Mouse (Mus musculus) embryonic facial prominence, embryonic 11.5 days (tissue): Measurements from ENCODE around the gene Pacrg. TPM values are rescaled to one million over a fixed set of nuclear protein-coding genes. Genes with fewer than 3 reads are reported as not detected.

Source experiments
- ATAC-seq: fragments of 200-750 bp; cut with Nextera tagmentation; replicated peaks from 2 replicates; pipeline ENCODE4 v1.8.0; 2017; ENCODE audit warnings: low read depth; ENCODE audit not compliant: insufficient number of reproducible peaks, low FRiP score, low TSS enrichment
- DNase-seq: peaks from one replicate; pipeline ENCODE4 v3.0.0-alpha.2; 2015; ENCODE audit warnings: low spot score
- H3K27ac ChIP-seq: fragments of 300-500 bp; sonication (generic); replicated peaks from 2 replicates; pipeline ENCODE4 v1.5.1; 2014; ENCODE audit warnings: mild to moderate bottlenecking, low read depth, low read length, control low read depth
- H3K27me3 ChIP-seq: fragments of 300-500 bp; sonication (generic); 2 replicates; pipeline ENCODE4 v1.6.1; 2014; ENCODE audit warnings: mild to moderate bottlenecking, low read length, moderate library complexity, mixed read lengths; ENCODE audit not compliant: control insufficient read depth, insufficient read depth
- H3K36me3 ChIP-seq: fragments of 300-500 bp; sonication (generic); replicated peaks from 2 replicates; pipeline ENCODE4 v1.6.1; 2014; ENCODE audit warnings: low read depth, mild to moderate bottlenecking, low read length, moderate library complexity, mixed read lengths; ENCODE audit not compliant: control insufficient read depth, insufficient read depth
- H3K4me1 ChIP-seq: fragments of 300-500 bp; sonication (generic); 2 replicates; pipeline ENCODE4 v1.6.1; 2014; ENCODE audit warnings: low read length, mixed read lengths; ENCODE audit not compliant: control insufficient read depth, insufficient read depth
- H3K4me2 ChIP-seq: fragments of 300-500 bp; sonication (generic); 2 replicates; pipeline ENCODE4 v1.6.1; 2014; ENCODE audit warnings: low read depth, mild to moderate bottlenecking, control low read depth, low read length, moderate library complexity
- H3K4me3 ChIP-seq: fragments of 300-500 bp; sonication (generic); 2 replicates; pipeline ENCODE4 v1.5.1; 2014; ENCODE audit warnings: low read depth, low read length, control low read depth
- H3K9ac ChIP-seq: fragments of 300-500 bp; sonication (generic); replicated peaks from 2 replicates; pipeline ENCODE4 v1.6.1; 2014; ENCODE audit warnings: mild to moderate bottlenecking, control low read depth, low read length
- H3K9me3 ChIP-seq: fragments of 300-500 bp; sonication (generic); replicated peaks from 2 replicates; pipeline ENCODE4 v1.6.1; 2016; ENCODE audit warnings: mild to moderate bottlenecking, low read length, inconsistent platforms, mixed read lengths; ENCODE audit not compliant: control insufficient read depth
- WGBS: fragments of 180-500 bp; shearing (Covaris S2); extraction: QIAGEN DNeasy Blood & Tissue Kit; methylation state at CpG from one replicate; pipeline ENCODE4 v1.1.7; 2014; 5-methylcytosine and 5-hydroxymethylcytosine counted together
- polyA plus RNA-seq: library from polyadenylated mRNA; unstranded; fragments of >200 nt; fragmentation: Nextera tagmentation; extraction: Ambion mirVana; gene quantifications from 2 replicates; pipeline ENCODE4 v1.2.1, GENCODE M21; 2014

Pacrg gene
- polyA plus RNA-seq, 1 experiment from 2014 or later = 3.0 TPM

DNA sequence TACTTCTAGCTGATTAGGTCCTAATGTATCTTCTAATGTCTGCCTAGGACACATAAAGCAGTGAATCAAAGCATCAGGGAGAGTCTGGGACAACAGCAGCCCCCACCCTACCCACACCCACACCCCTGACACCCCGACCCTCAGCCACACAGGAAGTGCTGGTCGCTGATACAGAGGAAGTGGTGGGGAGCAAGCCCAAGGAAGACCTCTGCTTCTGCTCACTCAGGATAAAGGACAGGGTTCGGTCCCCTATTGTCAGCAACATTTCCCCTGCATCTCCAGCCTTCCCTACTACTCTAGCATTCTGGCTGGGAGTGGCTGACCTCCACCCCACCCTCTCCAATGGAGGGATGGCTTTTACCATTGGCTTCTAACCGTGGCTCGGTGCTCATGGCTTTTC lies 414.8 kb downstream of the Pacrg start:
- Histone ChIP-seq H3K4me3 (no peak overlapping the region), H3K9me3 (no peaks in the 10 kb centered on the region), H3K9ac (no peak overlapping the region), H3K4me2 (no peak overlapping the region), H3K4me1 (no peaks in the 10 kb centered on the region), H3K36me3 (no peaks in the 10 kb centered on the region), H3K27me3 (no peaks in the 10 kb centered on the region), H3K27ac (no peak overlapping the region)
- DNase-seq = no peak
- no peak for ATAC-seq
- 85% methylated on average over 5 of the region's 5 CpGs for WGBS

DNA sequence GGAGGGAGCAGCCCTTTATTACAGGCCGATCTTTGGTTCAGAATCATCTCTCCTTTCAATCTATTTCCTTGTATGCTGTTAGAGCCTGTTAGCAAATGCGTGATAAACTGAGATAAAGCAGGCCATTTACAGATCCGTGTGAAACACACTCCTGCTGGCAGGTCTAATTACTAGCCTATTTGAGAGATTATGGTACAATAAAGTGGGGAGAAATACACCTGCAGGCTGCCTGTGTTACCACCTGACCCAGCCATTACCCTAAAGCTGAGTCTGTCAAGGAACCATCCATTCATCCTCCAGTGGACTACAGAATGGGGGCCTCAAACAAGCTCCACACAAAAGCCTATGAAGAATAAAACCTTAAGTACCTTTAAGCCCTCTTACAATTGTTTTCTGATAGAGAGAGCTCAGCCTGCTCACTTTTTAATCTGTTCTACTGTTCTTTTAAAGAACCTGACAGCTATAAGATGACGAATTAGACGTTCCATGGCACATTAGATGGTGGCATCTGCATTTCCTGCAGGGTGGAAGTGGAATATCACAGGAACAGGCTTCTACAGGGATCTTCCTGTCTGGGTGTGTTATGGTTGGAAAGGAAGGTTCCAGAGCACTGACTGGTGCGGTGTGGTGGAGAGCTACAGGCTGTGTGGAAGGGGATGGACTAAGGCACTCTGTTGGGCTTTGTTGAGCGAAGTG lies 422.4 kb downstream of the Pacrg start:
- DNase-seq (no peak), ATAC-seq (no peak)
- WGBS = 80% methylated on average over 7 of the region's 7 CpGs
- no peaks in the 10 kb centered on the region for H3K4me1 ChIP-seq
- H3K9ac ChIP-seq = no peak overlapping the region
- H3K4me2 ChIP-seq = no peak overlapping the region
- H3K27ac ChIP-seq = no peak overlapping the region
- H3K9me3 ChIP-seq = no peaks in the 10 kb centered on the region
- H3K36me3 ChIP-seq = no peaks in the 10 kb centered on the region
- no peak overlapping the region for H3K4me3 ChIP-seq
- no peaks in the 10 kb centered on the region for H3K27me3 ChIP-seq

DNA sequence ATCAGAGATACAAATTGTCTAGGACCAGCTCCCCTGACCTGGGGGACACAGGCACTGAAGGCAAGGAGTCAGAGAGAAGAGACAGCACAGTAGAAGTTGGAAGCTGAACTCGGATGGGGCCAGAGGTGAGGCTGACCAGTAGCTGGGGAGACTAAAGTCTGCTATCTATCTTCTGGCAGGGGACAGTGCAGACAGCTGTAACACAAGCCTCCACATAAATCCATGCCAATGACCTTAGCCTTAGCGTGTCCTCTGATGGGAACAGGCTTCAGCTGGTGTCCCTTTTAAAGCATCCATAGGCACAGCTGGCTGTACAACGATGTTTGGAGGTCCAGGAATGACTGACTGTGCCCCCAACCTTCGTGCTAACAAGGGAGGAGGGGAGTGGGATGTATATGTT lies 423.1 kb downstream of the Pacrg start:
- Histone ChIP-seq H3K9ac (no peak overlapping the region), H3K9me3 (no peaks in the 10 kb centered on the region), H3K4me2 (no peak overlapping the region), H3K4me1 (no peaks in the 10 kb centered on the region), H3K36me3 (no peaks in the 10 kb centered on the region), H3K27me3 (no peaks in the 10 kb centered on the region), H3K4me3 (no peak overlapping the region), H3K27ac (no peak overlapping the region)
- no peak for DNase-seq
- WGBS = 73% methylated on average over 4 of the region's 4 CpGs
- no peak for ATAC-seq

DNA sequence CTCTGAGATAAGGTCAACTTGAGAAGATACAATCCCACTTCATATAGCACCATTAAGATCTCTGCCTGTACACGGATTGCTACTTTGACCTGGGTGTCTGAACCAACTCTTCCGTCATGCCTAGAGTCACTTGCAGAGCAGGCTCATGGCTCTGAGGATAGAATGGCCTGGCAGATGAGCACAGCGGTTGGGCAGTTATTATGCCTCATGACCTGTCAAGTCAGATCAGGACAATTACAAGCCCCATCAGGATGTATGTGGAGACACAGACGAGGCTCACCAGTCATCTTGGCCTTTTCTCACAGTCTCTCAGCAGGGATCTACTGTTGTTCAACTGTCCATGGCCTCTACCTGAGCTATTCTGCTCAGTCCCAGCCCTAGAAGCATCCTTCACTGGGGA lies 424.0 kb downstream of the Pacrg start:
- 94% methylated on average over 4 of the region's 4 CpGs for WGBS
- Histone ChIP-seq H3K9me3 (no peaks in the 10 kb centered on the region), H3K36me3 (no peaks in the 10 kb centered on the region), H3K4me2 (no peak overlapping the region), H3K4me3 (no peak overlapping the region), H3K27ac (no peak overlapping the region), H3K4me1 (no peaks in the 10 kb centered on the region), H3K27me3 (no peaks in the 10 kb centered on the region), H3K9ac (no peak overlapping the region)
- no peak for ATAC-seq
- DNase-seq = no peak

DNA sequence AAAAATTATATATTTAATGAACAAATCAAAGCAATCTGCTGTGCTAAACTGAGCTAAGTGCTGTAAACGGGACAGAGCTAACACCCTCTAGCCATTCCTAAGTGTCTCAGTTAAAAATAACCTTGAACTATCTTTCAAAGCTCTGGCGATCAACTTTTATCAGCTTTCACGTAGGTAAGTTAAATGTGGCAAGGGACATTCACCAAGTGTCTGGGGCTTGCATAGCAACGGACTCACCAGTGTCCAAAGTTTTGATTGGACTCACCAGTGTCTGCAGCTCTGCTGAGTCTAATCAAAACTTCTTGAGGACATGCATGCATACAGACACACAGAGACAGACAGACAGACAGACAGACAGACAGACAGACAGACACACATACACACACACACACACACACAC lies 425.7 kb downstream of the Pacrg start:
- no peaks in the 10 kb centered on the region for H3K36me3 ChIP-seq
- no peaks in the 10 kb centered on the region for H3K27me3 ChIP-seq
- H3K4me1 ChIP-seq = no peaks in the 10 kb centered on the region
- no peak overlapping the region for H3K4me3 ChIP-seq
- H3K27ac ChIP-seq = no peak overlapping the region
- DNase-seq (no peak), ATAC-seq (no peak)
- 86% methylated on average over 4 of the region's 4 CpGs for WGBS
- H3K9me3 ChIP-seq = no peaks in the 10 kb centered on the region
- H3K9ac ChIP-seq = no peak overlapping the region
- H3K4me2 ChIP-seq = no peak overlapping the region

DNA sequence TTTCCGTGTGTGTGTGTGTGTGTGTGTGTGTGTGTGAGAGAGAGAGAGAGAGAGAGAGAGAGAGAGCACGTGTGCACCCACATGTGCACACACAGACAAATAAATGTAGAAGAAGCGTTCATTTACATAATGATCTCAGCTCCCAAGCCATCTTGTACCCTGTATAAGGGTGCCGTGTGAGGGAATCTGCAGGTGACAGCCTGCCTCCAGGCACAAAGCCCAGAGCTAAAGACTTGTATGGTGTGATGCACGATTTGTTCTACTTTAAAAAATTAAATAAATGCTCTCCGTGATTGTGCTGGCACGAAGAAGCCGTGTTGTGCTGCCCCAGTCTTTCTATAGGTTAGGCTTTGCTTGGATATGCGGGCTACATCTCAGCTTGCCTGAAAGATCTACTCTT lies 426.2 kb downstream of the Pacrg start:
- Histone ChIP-seq H3K9me3 (no peaks in the 10 kb centered on the region), H3K4me2 (no peak overlapping the region), H3K36me3 (no peaks in the 10 kb centered on the region), H3K4me1 (no peaks in the 10 kb centered on the region), H3K4me3 (no peak overlapping the region), H3K27ac (no peak overlapping the region), H3K9ac (no peak overlapping the region), H3K27me3 (no peaks in the 10 kb centered on the region)
- 87% methylated on average over 9 of the region's 9 CpGs for WGBS
- DNase-seq (no peak), ATAC-seq (no peak)

DNA sequence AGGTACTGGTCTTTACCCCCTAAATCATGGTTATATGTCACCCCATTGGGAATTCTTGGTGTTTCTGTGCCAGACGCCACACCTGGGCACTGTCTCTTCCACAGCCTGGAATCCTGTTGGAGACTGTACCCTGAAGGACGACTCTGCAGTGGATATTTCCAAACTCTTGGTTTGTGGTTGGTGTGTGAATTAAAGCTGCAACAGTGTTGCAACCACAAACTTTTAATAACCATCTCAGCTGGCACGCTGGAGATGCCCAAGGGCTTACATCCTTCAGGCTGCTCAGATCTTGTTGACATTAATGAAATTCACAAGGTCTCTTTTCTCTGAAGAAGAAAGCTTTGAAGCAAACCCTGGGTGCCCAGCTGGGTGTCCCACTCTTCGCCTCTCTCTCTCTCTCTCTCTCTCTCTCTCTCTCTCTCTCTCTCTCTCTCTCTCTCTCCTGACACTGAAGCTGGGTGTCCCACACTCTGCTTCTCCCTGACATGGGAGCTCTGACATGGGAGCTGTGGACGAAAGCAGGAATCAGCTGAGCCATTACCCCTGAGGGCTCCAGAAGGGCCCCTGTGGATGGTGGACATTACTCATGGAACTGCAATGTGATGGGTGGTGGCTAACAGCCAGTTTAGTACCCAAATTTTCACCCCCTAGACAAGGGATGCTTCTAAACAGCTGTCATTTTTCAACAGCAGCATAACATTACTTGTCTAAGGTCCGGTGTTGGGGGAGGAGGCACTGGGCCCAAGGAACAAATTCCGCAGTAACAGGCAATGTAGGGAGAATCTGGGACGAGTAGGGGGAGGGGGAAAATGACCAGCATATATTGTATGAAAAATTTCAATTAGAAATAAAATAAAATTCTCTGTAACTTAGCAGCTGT lies 429.3 kb downstream of the Pacrg start:
- no peak for DNase-seq
- H3K27ac ChIP-seq = no peak overlapping the region
- WGBS = 77% methylated on average over 8 of the region's 8 CpGs

DNA sequence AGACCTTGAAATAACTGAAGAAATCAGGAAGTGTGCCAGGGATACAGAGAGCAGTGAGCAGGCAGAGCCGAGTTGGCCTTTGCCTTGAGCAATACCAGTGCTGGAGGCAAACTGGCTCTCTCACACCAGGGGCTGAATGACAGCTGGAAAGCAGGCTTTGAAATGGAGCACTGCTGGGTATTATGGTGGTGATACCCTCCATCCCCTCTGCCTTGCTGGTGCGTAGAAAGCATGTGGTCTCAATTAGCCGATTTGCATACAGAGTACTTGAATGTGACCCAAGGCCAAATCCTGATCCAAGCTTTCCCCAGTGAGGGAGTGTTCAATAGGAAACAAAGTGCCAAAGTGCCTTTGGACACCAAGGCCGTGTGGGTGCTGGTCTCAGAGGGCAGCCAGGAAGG lies 431.4 kb downstream of the Pacrg start:
- no peak overlapping the region for H3K9ac ChIP-seq
- no peak overlapping the region for H3K27ac ChIP-seq
- DNase-seq (peak; percentile 75), ATAC-seq (no peak; the same call in 1 of the 2 replicates)
- H3K4me1 ChIP-seq = no peaks in the 10 kb centered on the region
- no peak overlapping the region for H3K4me2 ChIP-seq
- H3K9me3 ChIP-seq = no peaks in the 10 kb centered on the region
- 22% methylated on average over 4 of the region's 4 CpGs for WGBS
- H3K4me3 ChIP-seq = no peak overlapping the region
- H3K36me3 ChIP-seq = no peaks in the 10 kb centered on the region
- no peaks in the 10 kb centered on the region for H3K27me3 ChIP-seq

More for the DNA sequence above, 429.3 kb downstream of the Pacrg start:
- no peak overlapping the region for H3K4me2 ChIP-seq
- no peak overlapping the region for H3K4me3 ChIP-seq
- no peak overlapping the region for H3K9ac ChIP-seq
- no peak for ATAC-seq
- H3K4me1 ChIP-seq = no peaks in the 10 kb centered on the region
- H3K27me3 ChIP-seq = no peaks in the 10 kb centered on the region
- H3K9me3 ChIP-seq = no peaks in the 10 kb centered on the region
- H3K36me3 ChIP-seq = no peaks in the 10 kb centered on the region
